Mouse (Mus musculus) embryonic facial prominence, embryonic 13.5 days (tissue): Measurements from ENCODE around the gene Ces2g. TPM values are rescaled to one million over a fixed set of nuclear protein-coding genes. Genes with fewer than 3 reads are reported as not detected.

Source experiments
- ATAC-seq: fragments of 200-750 bp; cut with Nextera tagmentation; 2 replicates; pipeline ENCODE4 v1.8.0; 2017; ENCODE audit warnings: low read depth; ENCODE audit not compliant: insufficient number of reproducible peaks, insufficient read depth, low FRiP score, low TSS enrichment
- H3K27ac ChIP-seq: fragments of 300-500 bp; sonication (generic); 2 replicates; pipeline ENCODE4 v1.5.1; 2015; ENCODE audit warnings: moderate library complexity, mild to moderate bottlenecking, inconsistent platforms
- H3K27me3 ChIP-seq: fragments of 300-500 bp; sonication (generic); 2 replicates; pipeline ENCODE4 v1.6.1; 2015; ENCODE audit warnings: mild to moderate bottlenecking, inconsistent platforms
- H3K36me3 ChIP-seq: fragments of 300-500 bp; sonication (generic); 2 replicates; pipeline ENCODE4 v1.6.1; 2015; ENCODE audit warnings: mild to moderate bottlenecking, inconsistent platforms
- H3K4me1 ChIP-seq: fragments of 300-500 bp; sonication (generic); 2 replicates; pipeline ENCODE4 v1.6.1; 2015; ENCODE audit warnings: inconsistent platforms
- H3K4me2 ChIP-seq: fragments of 300-500 bp; sonication (generic); 2 replicates; pipeline ENCODE4 v1.6.1; 2015; ENCODE audit warnings: moderate library complexity, mild to moderate bottlenecking, inconsistent platforms
- H3K4me3 ChIP-seq: fragments of 300-500 bp; sonication (generic); 2 replicates; pipeline ENCODE4 v1.5.1; 2015; ENCODE audit warnings: mild to moderate bottlenecking, inconsistent platforms
- H3K9ac ChIP-seq: fragments of 300-500 bp; sonication (generic); 2 replicates; pipeline ENCODE4 v1.6.1; 2015; ENCODE audit warnings: mild to moderate bottlenecking, inconsistent platforms
- H3K9me3 ChIP-seq: fragments of 300-500 bp; sonication (generic); 2 replicates; pipeline ENCODE4 v1.6.1; 2016; ENCODE audit warnings: inconsistent platforms
- WGBS: fragments of 180-500 bp; shearing (Covaris S2); methylation state at CpG from one replicate; pipeline ENCODE4 v1.1.7; 2015; ENCODE audit warnings: mixed read lengths; 5-methylcytosine and 5-hydroxymethylcytosine counted together
- polyA plus RNA-seq: library from polyadenylated mRNA; unstranded; fragments of >200 nt; fragmentation: Nextera tagmentation; extraction: Ambion mirVana; gene quantifications from 2 replicates; pipeline ENCODE4 v1.2.1, GENCODE M21; 2015

The Ces2g gene
- 0.37 and 1.1 TPM in 2 replicates for polyA plus RNA-seq

- H3K4me2 ChIP-seq: no peak within 1 kb of the TSS
- no peak within 1 kb of the TSS for H3K4me3 ChIP-seq
- H3K27me3 ChIP-seq: no peaks in the 10 kb centered on the region
- no peaks in the 10 kb centered on the region for H3K36me3 ChIP-seq
- no peak within 1 kb of the TSS for H3K9ac ChIP-seq
- H3K27ac ChIP-seq: no peak within 1 kb of the TSS
- H3K9me3 ChIP-seq: no peaks in the 10 kb centered on the region
- ATAC-seq: no peak
- H3K4me1 ChIP-seq: no peaks in the 10 kb centered on the region
- WGBS: 63% methylated on average over 5 of the region's 5 CpGs
Observed at GRCm38 (mm10) chr8:104961537-104961961, at the start of gene Ces2g. Gene Ces2g, plus strand, starts transcription at chr8:104961718.

GRCm38 (mm10) chr8:104925972-104926596 is 35.4 kb upstream of the Ces2g start, which contains the start of gene Ces2e:
Gene Ces2e, plus strand, starts transcription at chr8:104926260.
- no peak for ATAC-seq
- Histone ChIP-seq H3K4me1 (no peaks in the 10 kb centered on the region), H3K4me3 (no peak within 1 kb of the TSS), H3K4me2 (no peak within 1 kb of the TSS), H3K36me3 (no peaks in the 10 kb centered on the region), H3K9ac (no peak within 1 kb of the TSS), H3K9me3 (no peaks in the 10 kb centered on the region), H3K27ac (no peak within 1 kb of the TSS), H3K27me3 (no peaks in the 10 kb centered on the region)
- WGBS: 67% methylated on average over 5 of the region's 5 CpGs

GRCm38 (mm10) chr8:104927301-104927700 is 34.2 kb upstream of the Ces2g start:
- H3K9ac ChIP-seq: no peak overlapping the region
- no peaks in the 10 kb centered on the region for H3K9me3 ChIP-seq
- 85% methylated on average over 3 of the region's 3 CpGs for WGBS
- H3K36me3 ChIP-seq: no peaks in the 10 kb centered on the region
- no peak overlapping the region for H3K4me2 ChIP-seq
- ATAC-seq: no peak
- no peak overlapping the region for H3K4me3 ChIP-seq
- H3K27me3 ChIP-seq: no peaks in the 10 kb centered on the region
- no peak overlapping the region for H3K27ac ChIP-seq
- H3K4me1 ChIP-seq: no peaks in the 10 kb centered on the region

- Histone ChIP-seq H3K4me1 (no peaks in the 10 kb centered on the region), H3K27ac (no peak overlapping the region), H3K27me3 (no peaks in the 10 kb centered on the region), H3K9me3 (no peaks in the 10 kb centered on the region), H3K4me2 (no peak overlapping the region), H3K9ac (no peak overlapping the region), H3K4me3 (no peak overlapping the region), H3K36me3 (no peaks in the 10 kb centered on the region)
- no peak for ATAC-seq
- 79% methylated on average over 2 of the region's 2 CpGs for WGBS
Observed at GRCm38 (mm10) chr8:104944665-104945064, 16.9 kb upstream of the Ces2g start.

GRCm38 (mm10) chr8:104947056-104947455 is 14.5 kb upstream of the Ces2g start, which contains the start of gene Ces2f:
Gene Ces2f, plus strand, starts transcription at chr8:104947356.
- no peaks in the 10 kb centered on the region for H3K4me1 ChIP-seq
- 86% methylated on average over 4 of the region's 4 CpGs for WGBS
- no peaks in the 10 kb centered on the region for H3K9me3 ChIP-seq
- no peak for ATAC-seq
- H3K4me3 ChIP-seq: no peak within 1 kb of the TSS
- no peak within 1 kb of the TSS for H3K4me2 ChIP-seq
- H3K9ac ChIP-seq: no peak within 1 kb of the TSS
- no peak within 1 kb of the TSS for H3K27ac ChIP-seq
- H3K36me3 ChIP-seq: no peaks in the 10 kb centered on the region
- no peaks in the 10 kb centered on the region for H3K27me3 ChIP-seq

- WGBS: 76% methylated on average over 5 of the region's 5 CpGs
- Histone ChIP-seq H3K27me3 (no peaks in the 10 kb centered on the region), H3K9ac (no peak overlapping the region), H3K9me3 (no peaks in the 10 kb centered on the region), H3K36me3 (no peaks in the 10 kb centered on the region), H3K4me3 (no peak overlapping the region), H3K4me1 (no peaks in the 10 kb centered on the region), H3K4me2 (no peak overlapping the region), H3K27ac (no peak overlapping the region)
- no peak for ATAC-seq
Observed at GRCm38 (mm10) chr8:104949031-104949430, 12.5 kb upstream of the Ces2g start.

GRCm38 (mm10) chr8:104962229-104962901 is 847 bp downstream of the Ces2g start:
- Histone ChIP-seq H3K27ac (no peak overlapping the region), H3K36me3 (no peaks in the 10 kb centered on the region), H3K4me1 (no peaks in the 10 kb centered on the region), H3K9me3 (no peaks in the 10 kb centered on the region), H3K9ac (no peak overlapping the region), H3K27me3 (no peaks in the 10 kb centered on the region), H3K4me3 (no peak overlapping the region), H3K4me2 (no peak overlapping the region)
- 74% methylated on average over 8 of the region's 8 CpGs for WGBS
- no peak for ATAC-seq

GRCm38 (mm10) chr8:104963375-104963894 is 1.9 kb downstream of the Ces2g start:
- Histone ChIP-seq H3K4me2 (no peak overlapping the region), H3K9ac (no peak overlapping the region), H3K36me3 (no peaks in the 10 kb centered on the region), H3K4me3 (no peak overlapping the region), H3K9me3 (no peaks in the 10 kb centered on the region), H3K4me1 (no peaks in the 10 kb centered on the region), H3K27me3 (no peaks in the 10 kb centered on the region), H3K27ac (no peak overlapping the region)
- no peak for ATAC-seq
- 82% methylated on average over 4 of the region's 4 CpGs for WGBS

GRCm38 (mm10) chr8:104984126-104984525 is 22.6 kb downstream of the Ces2g start:
- Histone ChIP-seq H3K4me3 (no peak overlapping the region), H3K9ac (no peak overlapping the region), H3K9me3 (0 out of 2 replicates have a peak, but pooled peaks cover 4% of the 10 kb centered on the region), H3K36me3 (no peaks in the 10 kb centered on the region), H3K4me1 (no peaks in the 10 kb centered on the region), H3K27me3 (no peaks in the 10 kb centered on the region), H3K27ac (no peak overlapping the region), H3K4me2 (no peak overlapping the region)
- 89% methylated on average over 5 of the region's 5 CpGs for WGBS
- no peak for ATAC-seq

GRCm38 (mm10) chr8:104984942-104985341 is 23.4 kb downstream of the Ces2g start:
- Histone ChIP-seq H3K4me2 (no peak overlapping the region), H3K27ac (no peak overlapping the region), H3K9ac (no peak overlapping the region), H3K36me3 (no peaks in the 10 kb centered on the region), H3K4me1 (no peaks in the 10 kb centered on the region), H3K27me3 (no peaks in the 10 kb centered on the region), H3K9me3 (0 out of 2 replicates have a peak, but pooled peaks cover 4% of the 10 kb centered on the region), H3K4me3 (no peak overlapping the region)
- WGBS: 87% methylated on average over 2 of the region's 2 CpGs
- ATAC-seq: no peak

GRCm38 (mm10) chr8:104998191-104998590 is 36.7 kb downstream of the Ces2g start:
- WGBS: 79% methylated on average over 6 of the region's 6 CpGs
- no peaks in the 10 kb centered on the region for H3K36me3 ChIP-seq
- no peaks in the 10 kb centered on the region for H3K9me3 ChIP-seq
- no peak overlapping the region for H3K27ac ChIP-seq
- no peaks in the 10 kb centered on the region for H3K27me3 ChIP-seq
- no peaks in the 10 kb centered on the region for H3K4me1 ChIP-seq
- no peak overlapping the region for H3K4me3 ChIP-seq
- no peak overlapping the region for H3K4me2 ChIP-seq
- ATAC-seq: no peak
- H3K9ac ChIP-seq: no peak overlapping the region

- H3K27me3 ChIP-seq: no peaks in the 10 kb centered on the region
- H3K4me2 ChIP-seq: no peak overlapping the region
- no peaks in the 10 kb centered on the region for H3K9me3 ChIP-seq
- no peak overlapping the region for H3K4me3 ChIP-seq
- H3K36me3 ChIP-seq: no peaks in the 10 kb centered on the region
- WGBS: 86% methylated on average over 6 of the region's 6 CpGs
- H3K27ac ChIP-seq: no peak overlapping the region
- H3K9ac ChIP-seq: no peak overlapping the region
- no peak for ATAC-seq
- no peaks in the 10 kb centered on the region for H3K4me1 ChIP-seq
Observed at GRCm38 (mm10) chr8:104999183-104999582, 37.7 kb downstream of the Ces2g start.
